Mouse (Mus musculus): ENCODE results near the gene Mettl13.

DNA sequence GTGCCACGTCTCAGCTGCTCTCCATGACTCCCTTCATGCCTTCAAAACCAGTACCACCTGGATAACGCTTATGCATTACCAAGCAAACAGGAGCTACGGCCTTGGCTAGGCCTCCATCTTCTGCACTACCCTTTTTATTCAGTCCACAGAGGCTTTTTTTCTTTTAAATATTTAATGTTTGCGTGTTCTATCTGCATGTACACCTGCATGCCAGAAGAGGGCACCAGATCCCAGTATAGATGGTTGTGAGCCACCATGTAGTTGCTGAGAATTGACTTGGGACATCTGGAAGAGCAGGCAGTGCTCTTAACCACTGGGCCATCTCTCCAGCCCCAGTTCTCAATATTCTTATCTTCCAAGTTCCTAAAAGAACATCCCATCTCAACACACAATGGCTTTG is 16.8 kb downstream of the Mettl13 start:
- peak; percentile 63 for TF ChIP-seq CTCF (IDR thresholded peaks at IDR 0.05)
- no peak for TF ChIP-seq EP300 (IDR thresholded peaks at IDR 0.05)
